Mouse (Mus musculus) activated CD4-positive, CD25-positive, alpha-beta regulatory T cell, adult 4 months (primary cell): Measurements from ENCODE around the gene Rab39. TPM values are rescaled to one million over a fixed set of nuclear protein-coding genes. Genes with fewer than 3 reads are reported as not detected.

Source experiments
- polyA plus RNA-seq, 2 experiments: library from polyadenylated mRNA; unstranded; fragments of 100-300 nt; shearing (Covaris generic); gene quantifications; one replicate each; pipeline ENCODE4 v1.2.1; 2017

The Rab39 gene
- polyA plus RNA-seq, 2 experiments from 2014 or later, result not detected

Other genes starting within 250 kb of the Rab39 start
- gene Atm, start 169.5 kb downstream of the Rab39 start, polyA plus RNA-seq, result 10 to 100 TPM; 24.7 to 36.0 TPM
- gene Npat, start 169.2 kb downstream of the Rab39 start, polyA plus RNA-seq, result 10 to 100 TPM; 11.3 to 13.0 TPM
- gene Acat1, start 95.8 kb downstream of the Rab39 start, polyA plus RNA-seq, result 10 to 100 TPM; 49.3 to 91.2 TPM
- gene Cul5, start 36.2 kb downstream of the Rab39 start, polyA plus RNA-seq, result 10 to 100 TPM; 36.2 to 36.4 TPM
- 10 to 100 TPM in 1 of 2 experiments, 1 to 10 TPM in 1; 6.7 to 10.9 TPM for gene Slc35f2, start 65.3 kb upstream of the Rab39 start, polyA plus RNA-seq
- not detected for gene Sln, start 143.9 kb upstream of the Rab39 start, polyA plus RNA-seq